Mouse (Mus musculus): Measurements from ENCODE around the gene Ctdsp1. TPM values are rescaled to one million over a fixed set of nuclear protein-coding genes. Genes with fewer than 3 reads are reported as not detected.

Gene Ctdsp1
- polyA plus RNA-seq, 1 experiment from 2014 or later, result 78.9 TPM

DNA sequence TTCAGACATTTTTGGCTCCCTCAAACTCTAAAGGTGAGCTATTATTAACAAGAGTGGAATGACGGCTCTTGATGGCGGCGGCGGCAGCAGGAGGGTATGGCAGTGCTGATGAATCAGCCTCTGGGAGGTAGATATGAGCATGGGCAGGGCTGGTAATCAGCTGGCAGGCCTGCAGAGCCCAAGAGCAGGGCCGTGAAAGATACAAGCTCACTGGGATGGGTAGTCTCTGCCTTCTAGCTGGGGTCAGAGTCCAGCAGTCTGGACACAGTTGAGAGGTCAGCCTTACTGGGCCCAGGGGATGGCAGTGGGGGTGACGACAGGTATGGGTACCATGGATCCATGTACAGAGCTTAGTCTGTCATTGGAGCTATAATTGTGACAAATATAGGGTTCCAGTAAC is 41.9 kb downstream of the Ctdsp1 start:
- Histone ChIP-seq H3K4me3 (no peak overlapping the region), H3K36me3 (peaks cover 34% of the 10 kb centered on the region), H3K4me1 (no peaks in the 10 kb centered on the region), H3K27me3 (no peaks in the 10 kb centered on the region), H3K27ac (no peak overlapping the region), H3K9ac (no peak overlapping the region), H3K9me3 (no peaks in the 10 kb centered on the region), H3K4me2 (replicated peaks) (no peak overlapping the region)
- ATAC-seq (ENCODE audit: insufficient number of reproducible peaks, insufficient read depth, low FRiP score, low TSS enrichment), result no peak
- 90% methylated on average over 6 of the region's 6 CpGs for WGBS

DNA sequence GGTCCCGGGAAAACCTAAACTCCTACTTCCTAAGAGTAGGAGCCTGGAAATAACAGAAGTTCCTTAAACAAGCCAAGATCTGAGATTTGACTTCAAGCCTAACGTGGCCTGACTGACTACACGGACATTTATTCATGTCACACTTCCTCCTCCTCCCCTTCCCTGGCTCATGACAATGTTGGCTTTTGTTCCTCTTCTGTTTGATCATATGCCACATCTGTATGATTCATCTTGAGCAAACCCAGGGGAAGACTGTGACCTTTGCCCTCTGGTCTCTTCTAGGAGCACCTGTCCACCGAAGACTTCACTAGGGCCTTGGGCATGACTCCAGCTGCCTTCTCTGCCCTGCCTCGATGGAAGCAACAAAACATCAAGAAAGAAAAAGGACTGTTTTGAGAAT is 43.3 kb downstream of the Ctdsp1 start:
- Histone ChIP-seq H3K9me3 (no peaks in the 10 kb centered on the region), H3K4me1 (no peaks in the 10 kb centered on the region), H3K27ac (no peak overlapping the region), H3K27me3 (no peaks in the 10 kb centered on the region), H3K4me2 (replicated peaks) (no peak overlapping the region), H3K9ac (no peak overlapping the region), H3K36me3 (peaks cover 46% of the 10 kb centered on the region), H3K4me3 (no peak overlapping the region)
- 69% methylated on average over 5 of the region's 5 CpGs for WGBS
- no peak for ATAC-seq (ENCODE audit: insufficient number of reproducible peaks, insufficient read depth, low FRiP score, low TSS enrichment)

DNA sequence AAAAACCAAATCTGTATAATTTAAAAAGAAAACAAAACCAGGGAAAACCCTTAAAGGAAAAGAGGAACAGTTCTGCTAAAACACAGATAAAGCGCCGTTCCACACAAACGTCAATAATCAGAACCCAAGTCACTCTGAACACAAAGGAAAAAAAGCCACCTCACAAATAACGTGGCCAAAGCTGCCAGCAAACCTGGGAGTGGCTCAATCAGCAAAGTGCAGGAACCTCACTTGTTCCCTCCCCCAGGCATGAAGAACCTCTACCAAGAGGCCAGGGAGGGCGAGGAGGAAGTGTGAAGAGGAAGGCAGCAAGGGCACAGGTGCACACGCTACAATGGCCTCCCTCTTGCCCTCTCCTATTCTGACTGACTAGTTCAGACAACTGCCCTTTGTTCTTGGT is 44.3 kb downstream of the Ctdsp1 start:
- ATAC-seq (ENCODE audit: insufficient number of reproducible peaks, insufficient read depth, low FRiP score, low TSS enrichment), result no peak
- no peaks in the 10 kb centered on the region for H3K27me3 ChIP-seq
- H3K27ac ChIP-seq, result no peak overlapping the region
- H3K4me1 ChIP-seq, result no peaks in the 10 kb centered on the region
- no peak overlapping the region for H3K4me2 ChIP-seq (replicated peaks)
- H3K36me3 ChIP-seq, result peaks cover 53% of the 10 kb centered on the region
- WGBS, result 83% methylated on average over 6 of the region's 6 CpGs
- no peak overlapping the region for H3K9ac ChIP-seq
- no peaks in the 10 kb centered on the region for H3K9me3 ChIP-seq
- H3K4me3 ChIP-seq, result no peak overlapping the region

DNA sequence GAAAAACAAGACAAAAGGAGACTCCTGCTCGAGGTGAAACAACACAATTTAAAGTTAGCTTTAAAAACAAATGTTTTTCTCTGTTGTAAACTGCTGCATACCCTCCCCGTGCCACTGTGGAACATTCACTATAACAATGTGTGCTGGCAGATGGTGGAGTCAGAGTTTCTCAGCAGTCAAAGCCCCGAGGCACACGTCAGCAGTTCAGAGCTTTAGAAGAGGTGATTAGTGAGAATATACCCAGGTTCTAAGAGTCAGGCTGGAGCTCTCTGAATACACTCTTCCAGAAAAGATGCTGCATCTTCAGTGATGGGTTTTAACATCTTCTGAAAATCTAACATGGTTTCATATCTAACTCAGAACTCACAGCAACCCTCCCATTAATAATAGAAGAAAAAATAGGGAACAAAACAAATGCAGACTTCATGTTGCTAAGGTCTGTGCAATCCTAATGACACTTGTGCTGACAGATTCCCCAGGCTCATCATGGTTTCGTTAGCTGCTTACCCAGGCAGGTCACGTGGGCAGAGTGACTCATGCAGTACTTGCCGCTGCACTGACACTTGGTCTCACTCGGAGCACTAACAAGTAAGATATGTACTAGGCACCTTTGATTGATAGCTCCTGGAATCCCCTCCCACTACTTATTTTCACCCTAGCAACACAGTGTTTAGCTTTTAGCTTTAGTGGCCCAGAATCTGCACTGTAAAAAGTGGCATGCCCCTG is 46.6 kb downstream of the Ctdsp1 start:
- Histone ChIP-seq H3K27me3 (no peaks in the 10 kb centered on the region), H3K9me3 (no peaks in the 10 kb centered on the region), H3K9ac (no peak overlapping the region), H3K4me2 (replicated peaks) (no peak overlapping the region), H3K4me3 (no peak overlapping the region), H3K36me3 (peaks cover 67% of the 10 kb centered on the region), H3K27ac (no peak overlapping the region), H3K4me1 (no peaks in the 10 kb centered on the region)
- 83% methylated on average over 8 of the region's 8 CpGs for WGBS
- no peak for ATAC-seq (ENCODE audit: insufficient number of reproducible peaks, insufficient read depth, low FRiP score, low TSS enrichment)

DNA sequence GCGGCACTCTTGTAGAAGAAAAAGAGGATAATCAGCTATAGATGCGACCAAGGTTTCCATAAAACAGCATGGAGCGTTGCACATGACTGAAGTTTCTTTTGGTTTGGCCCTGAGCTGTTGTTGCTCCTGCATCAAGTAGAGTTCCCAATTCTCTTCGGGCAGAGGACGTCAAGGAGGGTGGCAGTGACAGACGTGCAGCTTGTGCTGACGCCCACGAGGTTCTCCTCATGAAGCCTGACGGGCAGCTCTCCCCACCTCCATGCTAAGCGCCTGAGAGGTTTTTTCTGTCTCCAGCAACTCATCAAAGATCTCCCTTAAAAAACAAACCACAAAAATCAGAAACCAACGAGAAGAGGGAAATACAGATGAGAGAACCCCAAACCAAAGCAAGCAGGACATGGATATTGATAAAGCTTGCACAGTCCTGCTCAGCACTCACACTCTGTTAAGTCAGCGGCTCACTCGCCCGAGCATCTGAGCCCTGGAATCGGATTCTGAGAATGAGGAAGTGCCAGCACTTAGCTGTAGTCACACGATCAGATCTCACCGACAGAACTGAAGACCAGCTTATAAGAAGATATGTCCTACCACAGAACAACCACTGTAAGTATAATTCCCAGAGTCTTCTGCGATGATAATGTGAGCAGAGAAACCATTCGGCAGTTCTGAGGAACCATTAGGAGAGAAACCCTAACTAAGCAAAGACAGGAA is 48.0 kb downstream of the Ctdsp1 start:
- peaks cover 64% of the 10 kb centered on the region for H3K36me3 ChIP-seq
- 93% methylated on average over 19 of the region's 19 CpGs for WGBS
- H3K27me3 ChIP-seq, result no peaks in the 10 kb centered on the region
- no peak overlapping the region for H3K4me3 ChIP-seq
- H3K27ac ChIP-seq, result no peak overlapping the region
- no peak overlapping the region for H3K9ac ChIP-seq
- no peaks in the 10 kb centered on the region for H3K4me1 ChIP-seq
- no peak for ATAC-seq (ENCODE audit: insufficient number of reproducible peaks, insufficient read depth, low FRiP score, low TSS enrichment)
- no peak overlapping the region for H3K4me2 ChIP-seq (replicated peaks)
- no peaks in the 10 kb centered on the region for H3K9me3 ChIP-seq

DNA sequence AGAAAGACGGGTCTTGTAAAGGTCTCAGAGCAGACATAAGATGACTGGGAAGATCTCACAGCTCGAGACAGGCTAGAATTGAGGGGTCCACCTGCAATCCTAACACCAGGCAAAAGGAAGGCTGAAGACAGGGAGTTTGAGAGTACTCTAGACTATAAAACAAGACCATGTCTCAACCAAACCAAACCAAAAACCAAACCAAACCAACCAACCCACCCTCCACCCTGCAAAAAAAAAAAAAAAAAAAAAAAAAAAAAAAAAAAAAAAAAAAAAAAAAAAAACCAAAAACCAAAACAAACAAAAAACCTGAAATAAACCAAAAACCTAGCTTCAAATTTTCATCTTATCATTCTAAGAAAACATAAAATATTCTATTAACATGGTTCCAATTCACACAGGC is 53.2 kb downstream of the Ctdsp1 start:
- Histone ChIP-seq H3K4me3 (no peak overlapping the region), H3K9ac (no peak overlapping the region), H3K4me2 (replicated peaks) (no peak overlapping the region), H3K9me3 (no peaks in the 10 kb centered on the region), H3K27me3 (no peaks in the 10 kb centered on the region), H3K27ac (no peak overlapping the region), H3K36me3 (peaks cover 63% of the 10 kb centered on the region), H3K4me1 (no peaks in the 10 kb centered on the region)
- ATAC-seq (ENCODE audit: insufficient number of reproducible peaks, insufficient read depth, low FRiP score, low TSS enrichment), result no peak
- WGBS, result 92% methylated on average over 2 of the region's 2 CpGs

MicroRNAs encoded within 50 kb of the gene (microRNA counts, 519-probe panel; counts per million panel counts)
- 3,160 counts per million, percentile 71 among the panel's probes with 10 or more counts for microRNA mmu-miR-26b

Small RNAs within 50 kb of the gene (microRNA-seq; reads per million reads assigned to microRNA genes)
- 28,389 reads per million, percentile 98 among the genes with 10 or more reads in this experiment for gene Mir26b

Other genes with a start within 250 kb of the Ctdsp1 start
- gene Cxcr2, start 237.5 kb upstream of the Ctdsp1 start, polyA plus RNA-seq (2016; fragmentation: Nextera tagmentation; extraction: Ambion mirVana), result 0.08 and 0.10 TPM in 2 replicates
- gene Cxcr1, start 196.9 kb upstream of the Ctdsp1 start, polyA plus RNA-seq (2016; fragmentation: Nextera tagmentation; extraction: Ambion mirVana), result not detected in 2 replicates
- gene Arpc2, start 155.4 kb upstream of the Ctdsp1 start, polyA plus RNA-seq (2016; fragmentation: Nextera tagmentation; extraction: Ambion mirVana), result 378 and 381 TPM in 2 replicates
- not detected in 2 replicates for gene Gpbar1, start 113.0 kb upstream of the Ctdsp1 start, polyA plus RNA-seq (2016; fragmentation: Nextera tagmentation; extraction: Ambion mirVana)
- gene Aamp, start 106.8 kb upstream of the Ctdsp1 start, polyA plus RNA-seq (2016; fragmentation: Nextera tagmentation; extraction: Ambion mirVana), result 211 and 213 TPM in 2 replicates
- 106 TPM in 2 replicates for gene Pnkd, start 106.6 kb upstream of the Ctdsp1 start, polyA plus RNA-seq (2016; fragmentation: Nextera tagmentation; extraction: Ambion mirVana)
- gene Tmbim1, start 85.9 kb upstream of the Ctdsp1 start, polyA plus RNA-seq (2016; fragmentation: Nextera tagmentation; extraction: Ambion mirVana), result 18.4 and 20.1 TPM in 2 replicates
- 0.93 and 0.98 TPM in 2 replicates for gene Catip, start 29.4 kb upstream of the Ctdsp1 start, polyA plus RNA-seq (2016; fragmentation: Nextera tagmentation; extraction: Ambion mirVana)
- 4.1 and 5.0 TPM in 2 replicates for gene Slc11a1, start 16.3 kb upstream of the Ctdsp1 start, polyA plus RNA-seq (2016; fragmentation: Nextera tagmentation; extraction: Ambion mirVana)
- gene Vil1, start 17.9 kb downstream of the Ctdsp1 start, polyA plus RNA-seq (2016; fragmentation: Nextera tagmentation; extraction: Ambion mirVana), result 0.23 and 0.24 TPM in 2 replicates
- gene Cnot9, start 114.5 kb downstream of the Ctdsp1 start, polyA plus RNA-seq (2016; fragmentation: Nextera tagmentation; extraction: Ambion mirVana), result 70.1 and 71.5 TPM in 2 replicates
- gene Plcd4, start 151.4 kb downstream of the Ctdsp1 start, polyA plus RNA-seq (2016; fragmentation: Nextera tagmentation; extraction: Ambion mirVana), result 0.89 and 1.2 TPM in 2 replicates
- gene Usp37, start 152.8 kb downstream of the Ctdsp1 start, polyA plus RNA-seq (2016; fragmentation: Nextera tagmentation; extraction: Ambion mirVana), result 39.8 and 41.7 TPM in 2 replicates
- gene Zfp142, start 196.7 kb downstream of the Ctdsp1 start, polyA plus RNA-seq (2016; fragmentation: Nextera tagmentation; extraction: Ambion mirVana), result 9.5 and 10.5 TPM in 2 replicates
- 15.2 and 17.8 TPM in 2 replicates for gene Bcs1l, start 196.8 kb downstream of the Ctdsp1 start, polyA plus RNA-seq (2016; fragmentation: Nextera tagmentation; extraction: Ambion mirVana)
- gene Rnf25, start 209.9 kb downstream of the Ctdsp1 start, polyA plus RNA-seq (2016; fragmentation: Nextera tagmentation; extraction: Ambion mirVana), result 37.9 and 39.0 TPM in 2 replicates
- 13.7 and 13.9 TPM in 2 replicates for gene Stk36, start 209.9 kb downstream of the Ctdsp1 start, polyA plus RNA-seq (2016; fragmentation: Nextera tagmentation; extraction: Ambion mirVana)

Data from embryonic facial prominence, embryonic 12.5 days (tissue).